Mouse (Mus musculus) c-Kit-negative CD71-positive TER-119-positive erythroid progenitor cells, embryonic 14.5 days (primary cell): ENCODE results near the gene Abr.

Source experiments
- DNase-seq: peaks from one replicate; pipeline ENCODE4 v3.0.0-alpha.2; 2013; ENCODE audit warnings: low read depth, low spot score

The Abr gene

DNA sequence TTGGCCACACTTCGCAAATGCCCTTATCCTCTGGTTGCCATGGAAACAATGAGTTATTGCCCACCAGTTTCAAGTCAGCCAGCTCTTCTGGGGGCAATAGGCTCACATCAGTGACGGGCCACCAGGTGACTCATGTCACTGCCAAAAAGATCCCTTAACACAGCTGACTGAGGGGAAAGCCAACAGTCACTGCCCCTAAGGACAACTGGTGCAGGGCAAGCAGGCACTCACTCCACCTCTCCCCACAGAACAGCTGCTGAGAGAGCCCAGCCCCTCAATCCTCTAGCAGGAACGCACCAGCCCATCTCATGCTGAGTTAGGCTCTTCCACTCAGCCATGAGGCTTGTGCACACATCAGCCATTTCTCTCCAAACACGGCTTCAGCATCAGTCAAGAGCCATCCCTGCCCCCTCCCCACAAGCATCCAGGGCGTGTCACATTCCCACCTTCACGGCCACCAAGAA lies 128.3 kb downstream of the Abr start:
- no peak for DNase-seq

DNA sequence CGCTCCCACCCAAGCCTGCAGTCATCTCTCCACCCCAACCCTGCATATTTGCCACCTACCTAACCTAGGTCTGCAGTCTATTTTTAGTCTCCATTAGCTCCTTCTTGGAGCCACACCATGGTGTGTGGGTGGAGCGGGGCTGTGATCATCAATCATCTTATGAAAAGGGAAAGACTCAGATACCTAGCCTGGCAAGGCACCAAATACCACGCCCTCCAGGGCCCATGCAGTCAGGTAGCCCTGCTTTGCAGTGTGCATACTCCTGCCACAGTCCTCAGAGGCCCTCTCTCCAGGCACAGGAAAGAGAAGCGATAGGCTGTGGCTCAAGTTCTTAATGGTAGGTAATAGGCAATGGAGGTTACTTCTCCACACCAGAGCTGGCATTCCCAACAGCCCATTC lies 128.9 kb downstream of the Abr start:
- DNase-seq = no peak

DNA sequence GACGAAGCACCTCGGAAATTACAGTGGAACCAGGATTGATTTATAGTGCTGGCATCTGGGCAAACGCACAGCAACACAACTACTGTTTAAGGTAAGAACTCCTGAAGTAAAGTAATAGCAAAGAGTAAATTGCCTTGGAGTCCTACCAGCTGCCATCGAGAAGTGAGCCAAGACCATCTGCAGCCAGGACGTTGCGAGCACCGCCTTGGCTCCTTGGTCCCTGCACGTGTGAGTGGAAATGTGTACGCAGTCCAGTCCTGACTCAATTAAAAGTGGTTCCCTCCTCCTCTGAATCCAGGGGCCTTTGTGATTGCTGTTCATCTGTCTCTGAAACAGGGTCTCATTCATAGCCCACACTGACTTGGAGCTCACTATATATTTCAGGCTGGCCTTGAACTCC lies 130.3 kb downstream of the Abr start:
- DNase-seq = no peak

DNA sequence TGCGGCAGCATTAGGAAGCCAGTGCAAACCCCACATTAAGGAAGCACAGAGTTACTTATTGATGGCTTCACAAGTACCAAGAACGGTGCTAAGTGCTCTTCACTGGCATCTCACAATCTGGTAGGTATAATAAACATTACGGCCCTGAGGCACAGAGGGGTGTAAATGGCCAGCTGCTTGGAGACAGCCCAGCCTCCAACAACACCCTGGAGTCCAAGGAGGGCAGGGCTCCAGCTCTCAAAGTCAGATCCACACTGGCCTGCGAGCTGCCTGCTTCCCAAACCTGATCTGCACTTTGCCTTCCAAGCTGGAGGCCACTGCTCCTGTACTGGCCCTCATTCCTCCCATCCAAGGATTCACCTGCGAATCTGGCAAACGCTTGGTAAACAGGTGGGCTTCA lies 132.7 kb downstream of the Abr start:
- no peak for DNase-seq

DNA sequence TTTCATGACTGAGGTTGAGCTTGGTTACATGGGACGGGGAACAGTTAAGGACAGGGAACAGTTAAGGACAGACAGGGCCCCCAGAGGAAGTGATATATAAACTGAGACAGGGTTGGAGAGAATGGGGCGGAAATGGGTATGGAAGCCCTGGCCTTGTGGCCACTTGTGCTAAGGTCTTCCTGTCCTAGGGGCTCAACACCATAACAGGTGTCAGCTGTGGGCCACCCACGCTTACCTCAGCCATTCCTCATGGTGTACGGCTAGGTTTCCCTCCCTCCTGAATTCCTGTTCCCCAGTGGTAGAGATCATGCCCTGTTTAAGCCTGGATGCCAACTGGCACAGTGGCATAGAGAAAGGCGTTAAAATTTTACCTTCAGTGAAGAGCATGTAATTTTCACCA lies 135.1 kb downstream of the Abr start:
- no peak for DNase-seq

DNA sequence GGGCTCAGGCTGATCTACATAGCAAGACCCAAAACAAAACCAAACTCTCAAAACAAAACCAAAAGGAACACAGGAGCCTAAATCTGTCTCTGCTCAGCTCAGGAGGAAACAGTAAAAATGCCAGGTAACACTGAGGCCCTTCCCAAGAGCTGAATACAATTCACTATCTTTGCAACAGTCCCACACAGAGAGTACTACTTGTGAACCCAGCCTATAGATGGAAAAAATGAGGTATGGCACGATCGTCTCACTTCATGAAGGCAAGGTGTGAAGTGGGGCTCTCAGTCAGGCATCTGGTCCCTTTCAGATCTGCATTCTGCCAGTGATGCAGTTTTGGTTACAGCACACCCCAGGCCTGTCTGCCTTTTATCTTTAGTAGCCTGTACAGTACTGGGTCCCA lies 138.1 kb downstream of the Abr start:
- DNase-seq = no peak

DNA sequence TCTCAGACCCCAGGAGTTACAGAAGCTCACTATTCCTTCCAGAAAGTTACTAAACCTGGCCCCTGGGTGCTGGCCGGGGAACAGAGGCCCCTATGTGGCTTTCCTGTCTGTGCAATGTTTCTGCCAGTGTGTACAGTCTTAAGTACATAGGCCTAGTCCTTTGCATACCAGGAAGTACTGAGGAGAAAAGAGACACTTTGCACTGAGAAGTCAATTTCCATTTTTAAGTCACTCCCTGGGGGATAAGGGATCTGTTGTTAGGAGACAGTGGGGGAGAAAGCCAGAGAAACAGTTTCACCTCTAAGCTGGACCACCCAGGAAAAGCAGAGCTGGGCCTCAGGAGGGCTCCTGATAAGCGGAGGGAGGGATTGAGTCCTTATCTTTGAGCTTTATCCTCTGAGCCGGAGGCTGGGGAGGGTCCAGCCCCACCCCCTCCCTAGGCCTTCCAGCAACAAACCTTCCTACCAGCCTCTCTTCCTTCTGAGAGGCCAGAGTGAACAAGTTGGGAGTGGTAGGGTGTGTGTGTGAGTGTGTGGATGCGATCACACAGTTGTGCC lies 138.9 kb downstream of the Abr start:
- no peak for DNase-seq

DNA sequence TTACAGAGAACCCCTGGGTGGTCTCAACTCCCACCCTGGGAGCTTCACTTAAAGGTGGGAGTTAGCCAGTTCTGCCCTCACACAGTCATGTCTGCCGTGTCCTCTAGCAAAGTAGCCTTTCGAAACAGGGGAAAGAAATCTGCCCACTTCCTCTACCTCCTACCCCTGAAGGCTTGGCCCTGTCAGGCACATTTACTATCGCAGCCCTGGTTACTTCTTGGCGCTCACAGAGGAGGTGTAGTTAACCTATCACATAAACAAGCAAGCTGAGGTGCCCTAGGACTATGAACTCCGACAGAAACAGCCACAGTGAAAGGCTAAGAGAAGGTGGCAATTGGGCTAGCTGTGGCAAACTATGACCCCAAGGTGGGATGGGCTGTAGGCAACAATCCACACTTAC lies 139.4 kb downstream of the Abr start:
- no peak for DNase-seq

DNA sequence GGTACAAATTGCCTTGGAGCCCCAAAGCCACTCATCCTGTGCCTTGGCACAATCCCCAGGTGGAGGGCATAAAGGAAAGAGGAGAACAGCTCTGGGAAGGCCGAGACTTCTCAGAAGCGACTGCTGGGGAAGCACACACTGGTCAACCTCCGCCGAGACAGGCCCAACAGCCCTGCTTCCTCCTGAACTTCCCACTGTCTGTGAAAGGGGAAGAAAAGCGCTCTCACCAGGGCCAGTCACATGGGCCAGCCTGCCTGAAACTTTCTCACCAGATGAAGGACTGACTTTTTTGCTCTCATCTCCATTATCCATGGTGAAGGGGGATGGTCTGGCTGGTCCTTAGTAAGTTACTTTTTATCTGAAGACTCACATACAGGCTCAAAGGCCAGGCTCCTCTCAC lies 139.9 kb downstream of the Abr start:
- no peak for DNase-seq

DNA sequence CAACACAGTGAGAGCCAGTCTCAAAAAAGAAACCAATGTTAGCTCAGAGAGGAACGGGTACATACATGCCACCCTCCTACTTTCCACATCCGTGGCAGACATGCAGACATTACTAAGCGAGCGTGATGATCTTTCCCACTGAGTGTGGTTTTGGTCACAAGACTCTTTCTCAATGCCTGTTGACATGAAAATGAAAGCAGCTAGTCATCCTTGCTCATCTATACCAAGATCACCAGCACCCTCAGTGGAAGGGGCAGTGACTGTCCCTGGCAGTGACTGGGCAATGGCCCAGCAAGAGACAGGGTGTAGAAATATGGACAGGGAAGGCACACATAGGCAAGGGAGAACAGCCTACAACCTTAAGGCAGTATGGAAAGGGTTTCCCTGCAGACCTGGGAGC lies 142.4 kb downstream of the Abr start:
- DNase-seq = no peak

DNA sequence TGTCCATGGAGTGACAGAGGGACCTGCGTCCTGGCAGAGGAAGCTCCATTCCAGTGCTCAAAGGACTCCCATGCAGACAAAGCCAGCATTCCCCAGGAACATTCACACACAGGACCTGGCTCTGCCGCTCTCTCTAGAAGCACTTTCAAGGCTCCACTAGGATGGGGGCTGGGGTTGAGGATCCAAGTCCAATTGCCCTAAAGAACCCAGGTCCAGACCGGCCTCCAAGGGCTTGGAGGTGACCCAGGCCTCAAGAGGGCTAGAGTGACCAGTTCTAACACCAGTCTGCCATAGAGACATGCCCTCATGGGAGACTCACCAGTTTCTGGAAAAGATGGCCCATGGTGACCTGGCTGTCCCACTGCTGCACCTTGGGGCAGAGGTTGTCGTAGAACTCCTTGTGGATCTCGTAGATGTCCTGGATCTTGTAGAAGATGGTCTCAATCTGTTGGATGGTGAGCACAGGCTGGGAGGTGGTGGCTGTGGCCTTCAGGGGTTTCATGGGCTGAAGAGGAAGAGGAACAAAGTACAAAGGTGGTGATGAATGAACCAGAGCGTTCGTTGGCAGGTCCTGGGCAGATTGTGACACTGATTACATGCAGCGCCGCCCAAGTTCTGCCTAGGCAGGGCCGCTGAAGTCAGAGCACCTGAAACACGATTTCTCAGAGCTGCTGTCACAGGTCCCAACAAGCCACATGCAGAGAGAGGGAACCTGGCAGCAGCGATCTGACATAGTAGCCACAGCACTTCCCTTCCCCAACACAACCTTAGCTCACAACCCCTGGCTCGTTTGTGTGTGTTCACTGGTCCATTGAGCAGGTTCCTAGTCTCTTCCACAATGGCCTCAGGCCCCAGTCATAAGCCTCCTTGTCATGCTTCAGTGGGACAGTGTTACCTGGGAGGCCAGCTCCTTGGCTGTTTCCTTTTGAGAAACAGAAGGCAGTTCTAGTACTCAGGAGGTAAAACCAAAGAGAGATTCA lies 143.1 kb downstream of the Abr start:
- DNase-seq = no peak

DNA sequence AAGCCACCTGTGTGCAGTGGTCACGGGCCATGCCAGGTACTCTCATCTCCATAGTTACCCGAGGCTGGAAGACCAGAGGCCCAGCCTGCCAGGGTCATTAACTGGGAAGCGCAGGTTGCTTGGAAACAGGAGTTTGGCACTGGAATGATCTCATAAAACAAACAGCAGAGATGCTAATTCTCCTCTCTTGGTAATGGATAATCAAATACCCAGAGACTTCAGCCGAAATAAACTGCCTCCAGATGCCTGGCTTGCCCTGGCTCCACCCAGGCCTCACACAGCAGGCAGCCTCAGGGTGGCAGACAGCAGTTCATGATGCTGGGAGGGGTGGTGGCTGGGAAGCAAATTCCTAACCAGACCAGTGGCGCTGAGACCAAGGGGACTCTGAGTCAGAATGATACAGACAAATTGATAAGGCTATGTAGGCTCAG lies 145.0 kb downstream of the Abr start:
- no peak for DNase-seq

DNA sequence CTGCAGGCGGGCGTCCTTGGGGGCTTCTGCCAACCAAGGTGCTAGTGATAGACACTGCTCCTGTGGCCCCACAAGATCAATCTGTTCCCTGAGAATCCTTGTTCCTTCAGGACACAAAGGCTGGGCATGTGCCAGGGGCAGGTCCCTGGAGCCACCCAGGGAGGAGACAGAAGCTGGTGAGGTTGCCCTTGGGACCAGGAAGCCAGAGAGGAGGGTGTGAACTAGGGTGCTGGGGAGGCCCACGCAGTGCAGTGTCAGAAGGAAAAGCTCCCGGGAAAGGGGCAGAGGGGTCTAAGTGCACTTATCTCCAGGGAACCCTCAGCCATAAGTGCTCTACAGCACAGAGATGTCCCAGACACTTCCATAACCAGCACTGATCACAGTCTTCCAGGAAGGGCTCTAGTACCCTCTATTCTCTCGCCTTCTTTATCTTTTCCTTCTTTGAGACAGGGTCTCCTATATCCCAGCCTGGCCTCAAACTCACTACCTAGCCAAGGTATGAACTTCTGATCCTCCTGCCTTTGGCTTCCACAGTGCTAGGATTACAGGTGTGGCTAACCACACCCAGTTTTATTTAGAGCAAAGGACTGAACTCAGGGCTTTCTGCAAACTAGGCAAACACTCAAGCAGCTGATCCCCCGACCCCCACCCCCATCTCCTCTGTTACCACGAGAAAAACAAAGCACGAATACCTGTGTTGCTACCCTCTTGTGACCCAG lies 145.6 kb downstream of the Abr start:
- DNase-seq = no peak

DNA sequence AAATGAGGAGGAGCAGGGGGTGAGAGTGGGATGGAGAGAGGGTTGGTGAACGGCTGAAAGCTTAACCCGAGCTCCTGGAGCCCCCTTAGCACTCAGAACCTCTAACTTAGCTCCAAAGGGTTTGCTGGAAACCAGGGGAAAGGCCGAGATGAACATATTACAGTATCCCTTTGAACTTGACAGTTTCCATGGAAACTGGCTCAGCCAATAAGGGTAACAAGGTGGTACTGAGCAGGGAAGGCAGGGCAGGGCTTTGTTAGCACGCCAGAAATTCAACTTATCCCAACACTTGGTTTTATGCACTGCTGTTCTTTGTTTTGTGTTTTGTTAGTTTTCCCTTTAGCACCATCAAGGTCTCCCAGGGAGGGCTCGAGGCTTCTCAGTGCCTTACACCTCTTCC lies 149.5 kb downstream of the Abr start:
- DNase-seq = no peak

DNA sequence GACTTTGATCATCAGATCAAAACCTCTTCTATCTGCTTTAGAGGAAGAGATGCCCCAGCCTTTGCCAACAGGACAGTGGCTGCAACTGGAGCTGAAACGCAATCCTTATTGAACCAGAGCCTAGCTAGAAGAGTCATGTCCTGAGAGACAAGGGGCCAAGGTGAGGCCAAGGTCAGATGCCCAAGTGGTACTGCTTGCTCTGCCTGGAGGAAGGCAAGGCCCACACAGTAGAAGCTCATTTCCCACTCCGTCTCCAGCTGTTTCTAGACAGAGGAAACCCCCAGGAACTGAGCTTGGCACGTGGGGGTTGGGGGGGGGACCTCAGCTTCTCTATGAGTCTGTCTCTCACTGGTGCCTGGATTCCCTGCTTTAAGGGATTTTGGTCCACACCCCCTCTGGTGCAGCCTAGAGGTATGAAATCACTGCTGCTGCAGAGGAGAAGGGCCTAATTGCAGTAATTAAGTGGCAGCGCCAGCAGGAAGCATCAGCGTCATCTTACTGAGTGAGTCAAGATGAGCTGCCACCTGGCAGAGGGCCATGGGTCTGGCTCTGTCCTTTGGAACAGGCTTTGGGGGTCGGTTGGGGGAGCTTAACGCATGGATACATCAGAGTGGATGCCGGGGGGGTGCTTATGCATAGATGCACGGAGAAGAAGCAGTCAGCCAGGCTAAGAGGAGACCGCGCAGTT lies 152.7 kb downstream of the Abr start:
- no peak for DNase-seq

DNA sequence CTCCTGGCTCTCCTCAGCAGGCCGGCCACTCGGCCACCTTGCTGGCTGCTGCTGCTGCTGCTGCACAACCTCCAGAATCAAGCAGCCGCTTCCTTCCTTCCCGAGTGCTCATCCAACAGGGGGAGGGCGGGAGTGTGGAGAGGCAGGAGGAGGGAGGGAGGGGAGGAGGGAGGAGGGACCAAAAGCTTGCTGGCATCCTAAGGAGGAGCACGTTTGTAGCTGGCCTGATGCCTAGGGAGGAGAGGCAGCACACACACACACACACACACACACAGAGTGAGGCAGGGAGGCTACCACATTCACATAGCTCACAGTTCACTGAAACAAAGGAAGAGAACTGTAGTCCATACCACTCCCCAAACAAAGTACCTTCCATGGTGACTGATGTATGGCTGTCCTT lies 153.8 kb downstream of the Abr start:
- DNase-seq = no peak

DNA sequence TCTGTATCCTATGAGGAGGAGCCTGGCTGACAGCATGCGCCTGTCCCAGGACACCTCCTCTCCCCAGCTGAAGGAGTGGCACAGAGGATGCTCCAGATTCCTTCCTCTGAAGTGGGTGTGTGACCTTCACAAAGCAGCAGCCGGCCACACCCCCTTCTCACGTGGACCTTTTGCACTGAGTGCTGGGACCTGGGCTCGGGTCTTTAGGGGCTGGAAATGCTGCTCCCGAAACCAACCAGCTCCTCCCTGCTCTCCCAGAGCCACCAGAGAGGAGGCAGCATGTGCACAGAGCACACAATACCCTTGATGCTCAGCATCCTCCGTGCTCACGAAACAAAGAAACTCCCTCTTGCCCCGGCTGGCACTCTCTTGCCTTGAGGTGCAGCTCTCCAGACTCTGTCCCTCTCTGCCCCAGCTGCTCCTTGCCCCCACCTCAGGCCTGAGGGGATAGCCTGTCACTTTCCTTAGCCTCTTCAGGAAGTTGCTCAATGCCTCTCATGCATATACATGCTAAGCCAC lies 154.6 kb downstream of the Abr start:
- DNase-seq = no peak

DNA sequence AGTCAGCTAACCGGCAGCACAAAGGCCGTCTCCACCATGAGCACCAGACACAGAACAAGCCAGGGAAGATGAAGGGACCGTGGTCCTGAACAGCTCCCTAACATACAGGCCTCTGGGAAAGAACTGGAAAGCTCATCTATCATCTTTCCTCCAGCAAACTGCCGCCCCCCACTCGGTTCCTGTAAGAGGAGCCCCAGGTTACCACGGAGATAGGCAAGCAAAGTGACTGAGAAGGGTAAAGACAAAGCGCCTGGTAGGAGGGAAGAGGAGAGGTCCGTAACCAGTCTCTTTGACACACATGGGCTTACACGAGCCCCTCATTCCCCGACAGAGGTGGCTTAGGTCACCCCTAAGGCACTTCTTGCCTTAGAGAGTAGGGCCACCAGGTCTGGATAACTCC lies 155.0 kb downstream of the Abr start:
- no peak for DNase-seq

DNA sequence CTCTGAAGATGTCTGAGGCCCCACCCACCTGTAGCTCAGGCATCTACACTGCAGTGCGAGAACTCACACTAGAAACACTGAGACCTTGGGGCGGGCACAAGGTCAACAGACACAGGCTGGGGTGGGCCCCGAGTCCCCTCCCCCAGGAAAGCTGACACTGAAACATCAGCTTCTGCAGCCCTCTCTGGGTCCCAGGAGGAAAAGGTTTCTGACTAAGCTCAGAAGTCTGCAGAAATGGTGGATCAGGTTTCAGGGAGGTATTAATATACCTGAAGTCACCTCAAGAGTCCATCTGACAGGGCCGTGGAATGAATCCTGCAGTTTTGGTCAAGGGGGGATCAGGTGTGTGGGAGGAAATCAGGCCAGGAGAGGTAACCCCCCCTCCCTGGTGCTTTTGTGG lies 156.2 kb downstream of the Abr start:
- DNase-seq = no peak

DNA sequence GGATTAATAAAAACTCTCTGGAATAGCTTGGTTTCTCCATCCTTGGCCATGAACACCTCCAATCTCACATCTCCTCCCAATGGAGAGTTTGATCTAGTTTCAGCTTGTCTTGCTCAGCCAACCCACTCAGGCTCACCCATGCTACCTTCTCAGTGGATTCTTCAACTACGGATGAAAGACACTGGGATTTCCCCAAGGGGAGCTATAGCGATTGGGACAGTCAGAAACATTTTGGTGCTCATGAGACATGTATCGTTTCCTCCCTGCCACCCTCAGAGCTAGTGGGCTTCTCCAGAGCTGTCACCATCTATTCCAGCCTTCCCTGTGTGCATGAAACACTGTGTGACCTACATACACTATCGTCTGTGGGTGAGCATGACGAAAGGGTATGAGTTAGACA lies 160.4 kb downstream of the Abr start:
- DNase-seq = no peak

DNA sequence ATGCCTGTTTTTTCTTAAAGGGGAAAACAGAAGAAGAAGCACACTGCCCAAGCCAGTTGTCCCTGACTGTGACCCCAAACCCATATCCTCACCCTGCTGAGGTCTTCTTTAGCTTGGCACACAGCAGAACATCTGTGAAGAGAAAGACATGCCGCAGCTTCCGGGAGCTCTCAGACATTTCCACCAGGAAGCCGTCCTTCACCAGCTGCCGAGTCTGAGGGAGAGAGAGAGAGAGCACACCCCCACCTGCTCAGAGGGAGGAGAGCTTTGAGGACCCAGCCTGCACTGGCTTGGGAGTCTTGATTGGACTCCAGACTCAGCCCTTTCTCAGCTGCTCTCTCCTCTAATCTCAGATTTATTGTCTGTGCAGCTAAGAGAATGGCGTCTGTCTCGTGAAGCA lies 160.9 kb downstream of the Abr start:
- no peak for DNase-seq

DNA sequence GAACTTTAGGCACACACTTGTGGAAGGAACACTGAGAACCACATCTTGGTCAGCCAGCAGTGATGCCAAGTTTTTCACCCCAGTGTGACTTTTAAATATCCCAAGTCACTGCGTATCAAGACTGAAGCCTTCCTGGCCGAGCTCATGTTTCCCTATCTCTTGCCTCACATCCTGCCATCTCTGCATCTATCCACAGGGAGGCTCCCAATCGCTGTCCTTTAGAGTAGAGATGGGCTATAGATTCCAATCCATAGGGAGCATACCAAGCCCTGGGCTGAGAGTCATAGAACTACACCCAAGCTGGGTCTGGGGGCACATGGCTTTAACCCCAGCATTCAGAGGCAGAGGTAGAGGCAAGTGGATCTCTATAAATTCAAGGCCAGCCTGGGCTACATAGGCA lies 162.6 kb downstream of the Abr start:
- no peak for DNase-seq
